Mouse (Mus musculus) ES-Bruce4 (cell line): ENCODE data around the gene Slc2a3. TPM values are rescaled to one million over a fixed set of nuclear protein-coding genes. Genes with fewer than 3 reads are reported as not detected.
A peak's percentile ranks its signal among the peaks of the same experiment; 100 is the strongest.

Experiments
- H3K27ac ChIP-seq: 2 replicates; pipeline ENCODE4 v1.5.1; 2012; ENCODE audit warnings: low read length, inconsistent platforms; ENCODE audit not compliant: insufficient read depth
- H3K27me3 ChIP-seq: 2 replicates; pipeline ENCODE4 v1.6.1; 2012; ENCODE audit warnings: mild to moderate bottlenecking, low read length, inconsistent platforms; ENCODE audit not compliant: control insufficient read depth, poor library complexity, insufficient read depth, severe bottlenecking
- H3K36me3 ChIP-seq: 2 replicates; pipeline ENCODE4 v1.6.1; 2012; ENCODE audit warnings: inconsistent platforms, mild to moderate bottlenecking, low read length, moderate library complexity; ENCODE audit not compliant: control insufficient read depth, poor library complexity, insufficient read depth, severe bottlenecking
- H3K4me1 ChIP-seq: one replicate; pipeline ENCODE4 v1.8.1; 2011; ENCODE audit warnings: low read length; ENCODE audit not compliant: control insufficient read depth, insufficient read depth
- H3K4me3 ChIP-seq: 2 replicates; pipeline ENCODE4 v1.5.1; 2011; ENCODE audit warnings: low read depth, mild to moderate bottlenecking, low read length
- H3K9ac ChIP-seq: 2 replicates; pipeline ENCODE4 v1.6.1; 2012; ENCODE audit warnings: low read depth, mild to moderate bottlenecking, inconsistent platforms; ENCODE audit not compliant: poor library complexity, severe bottlenecking
- H3K9me3 ChIP-seq: replicated peaks from 2 replicates; pipeline ENCODE4 v1.6.1; 2012; ENCODE audit warnings: mild to moderate bottlenecking, low read length, inconsistent platforms; ENCODE audit not compliant: control insufficient read depth, poor library complexity, insufficient read depth, severe bottlenecking
- CTCF ChIP-seq: IDR thresholded peaks from one replicate; pipeline ENCODE4 v1.8.1; 2011; ENCODE audit warnings: low read depth, low read length
- EP300 ChIP-seq: IDR thresholded peaks from 2 replicates; pipeline ENCODE4 v1.6.1; 2011; ENCODE audit warnings: low read depth, low read length; ENCODE audit not compliant: insufficient read depth
- POLR2A ChIP-seq: IDR thresholded peaks from one replicate; pipeline ENCODE4 v1.8.1; 2011; ENCODE audit warnings: low read length; ENCODE audit not compliant: insufficient read depth
- polyA plus RNA-seq: library from polyadenylated mRNA; stranded (reverse); fragments of >200 nt; gene quantifications from 2 replicates; pipeline ENCODE4 v1.2.4, GENCODE M21; 2011; ENCODE audit warnings: low read depth; ENCODE audit not compliant: missing spikeins, insufficient read depth, insufficient read length

Slc2a3 gene
- polyA plus RNA-seq, 1 experiment: 1,686 TPM

DNA sequence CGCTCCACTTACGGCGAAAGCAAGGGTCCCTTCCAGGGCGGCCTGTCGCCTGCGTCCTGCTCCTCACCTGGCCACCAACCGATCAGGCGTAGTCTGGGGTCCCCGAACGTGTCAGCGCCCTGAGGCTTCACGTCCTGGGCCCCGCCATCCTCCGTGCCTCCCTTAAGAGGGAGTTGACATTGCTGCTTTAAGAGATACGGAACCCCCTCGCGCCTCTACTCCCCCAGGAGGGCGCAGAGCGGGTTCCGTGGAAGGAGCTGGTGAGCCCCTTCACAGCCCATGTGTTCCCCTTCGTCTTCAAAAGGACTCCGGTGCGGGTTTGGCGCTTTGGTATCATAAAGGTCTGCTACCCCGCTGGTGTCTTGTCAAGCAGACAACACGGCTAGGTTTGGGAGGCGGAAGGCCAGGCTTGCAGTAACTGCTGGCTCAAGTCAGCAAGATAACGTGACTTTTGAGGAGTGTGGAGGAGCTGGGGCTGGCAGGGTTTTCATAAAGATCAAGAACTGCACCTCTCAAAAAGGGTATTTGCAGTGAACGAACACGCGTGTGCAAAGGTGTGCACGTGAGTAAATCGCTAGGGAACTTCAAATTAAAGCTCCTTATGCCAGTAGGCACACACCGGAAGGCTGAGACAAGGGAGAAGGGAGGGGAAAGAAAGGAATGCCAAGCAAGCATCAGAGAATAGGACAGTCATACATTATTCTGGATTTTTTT lies 518 bp upstream of the Slc2a3 start:
- TF ChIP-seq POLR2A (no peak), EP300 (no peak), CTCF (no peak)
- Histone ChIP-seq H3K4me1 (no peaks in the 10 kb centered on the region), H3K27me3 (no peaks in the 10 kb centered on the region), H3K4me3 (peak overlapping the region; percentile 67), H3K27ac (no peak overlapping the region), H3K9me3 (no peaks in the 10 kb centered on the region), H3K36me3 (0 out of 2 replicates have a peak, but pooled peaks cover under 1% of the 10 kb centered on the region), H3K9ac (peak overlapping the region; percentile 77)

DNA sequence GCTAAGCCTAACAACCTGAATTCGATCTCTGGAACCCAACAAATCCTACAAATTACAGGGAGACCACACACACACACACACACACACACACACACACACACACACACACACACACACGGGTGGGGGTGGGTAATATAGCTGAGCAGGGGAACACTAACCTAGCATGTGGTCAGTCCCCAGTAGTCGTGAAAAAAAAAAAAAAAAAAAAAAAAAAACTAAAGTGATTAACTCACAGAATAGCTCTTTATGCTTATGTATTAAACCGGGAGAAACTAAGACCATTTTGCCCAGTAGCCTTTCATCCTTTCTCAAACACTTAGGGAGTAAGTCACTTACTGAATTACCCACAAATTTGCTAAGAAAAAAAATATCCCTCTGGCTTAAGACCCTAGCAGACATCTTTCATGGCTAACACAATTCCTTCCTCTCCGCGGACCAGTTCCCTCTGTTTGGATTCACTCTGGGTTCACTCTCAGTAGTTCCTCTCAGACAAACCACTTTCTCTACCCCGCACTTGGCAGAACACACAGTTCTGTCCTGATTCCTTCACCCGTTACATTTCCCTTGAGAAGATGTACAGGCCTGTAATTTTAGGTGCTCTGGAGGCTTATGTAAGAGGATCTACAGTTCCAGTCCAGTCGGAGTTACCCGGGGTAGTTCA lies 670 bp downstream of the Slc2a3 start:
- TF ChIP-seq EP300: no peak
- TF ChIP-seq POLR2A: no peak
- peak overlapping the region; percentile 67 for H3K4me3 ChIP-seq
- H3K27ac ChIP-seq: peak overlapping the region; percentile 73

DNA sequence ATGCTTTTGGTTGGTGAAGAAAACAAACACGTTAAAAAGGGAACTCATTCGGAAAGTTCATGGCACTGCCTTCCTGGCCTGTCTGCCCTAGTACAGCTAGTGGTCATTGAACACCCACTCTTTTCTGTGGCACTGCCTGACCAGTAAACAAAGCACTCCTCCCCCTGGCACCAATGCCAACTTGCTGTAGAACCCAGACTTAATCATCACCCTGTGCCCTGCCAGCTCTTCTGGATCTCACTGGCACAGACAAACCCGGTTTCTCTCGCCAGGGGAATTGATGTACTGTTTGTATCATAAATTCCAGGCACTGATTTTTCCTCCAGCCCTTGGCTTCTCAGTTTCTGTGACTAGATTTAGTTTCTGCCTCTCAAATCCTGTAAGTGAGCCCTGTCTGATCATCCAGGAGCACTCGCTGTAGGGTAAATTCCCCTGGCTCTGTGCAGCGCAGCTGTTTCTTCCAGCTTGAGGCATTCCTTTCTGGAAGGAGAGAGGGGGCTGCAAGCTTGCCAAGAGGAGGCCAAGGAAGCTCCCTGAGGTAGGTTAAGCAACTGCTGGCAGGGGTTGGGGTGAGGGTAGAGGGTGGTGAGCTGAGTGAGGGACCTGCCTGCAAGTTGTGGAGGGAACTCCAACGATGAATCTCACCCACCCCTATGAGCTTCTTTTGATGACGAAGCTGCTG lies 6.0 kb downstream of the Slc2a3 start:
- Histone ChIP-seq H3K27ac (no peak overlapping the region), H3K27me3 (no peaks in the 10 kb centered on the region), H3K4me1 (no peaks in the 10 kb centered on the region), H3K9ac (no peak overlapping the region), H3K9me3 (no peaks in the 10 kb centered on the region), H3K4me3 (no peak overlapping the region), H3K36me3 (peaks cover 4% of the 10 kb centered on the region; the same call in 1 of the 2 replicates)
- TF ChIP-seq CTCF (no peak), EP300 (no peak), POLR2A (no peak)

More for the DNA sequence above, 670 bp downstream of the Slc2a3 start:
- no peaks in the 10 kb centered on the region for H3K9me3 ChIP-seq
- H3K4me1 ChIP-seq: no peaks in the 10 kb centered on the region
- 0 out of 2 replicates have a peak, but pooled peaks cover 4% of the 10 kb centered on the region for H3K36me3 ChIP-seq
- H3K27me3 ChIP-seq: no peaks in the 10 kb centered on the region
- H3K9ac ChIP-seq: peak overlapping the region; percentile 77

DNA sequence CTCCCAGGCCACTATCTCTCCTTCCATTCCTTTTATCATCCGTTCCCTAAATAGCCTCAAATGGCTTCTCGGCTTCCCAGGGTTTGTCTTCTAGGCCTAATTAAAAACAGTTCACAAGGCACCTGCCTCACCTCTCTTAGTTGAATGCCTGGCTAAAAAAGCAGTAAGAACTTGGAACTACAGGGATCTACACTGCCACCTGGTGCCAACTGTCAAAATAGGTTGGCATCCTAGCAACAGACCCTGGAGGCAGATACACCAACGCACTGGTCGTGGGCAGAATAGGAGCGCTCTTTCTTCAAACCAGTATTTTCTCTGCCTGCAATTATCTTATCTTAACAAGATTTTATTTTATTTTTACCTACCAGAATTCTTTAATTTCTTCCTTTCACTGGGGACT lies 15.2 kb downstream of the Slc2a3 start:
- no peak overlapping the region for H3K4me3 ChIP-seq
- no peaks in the 10 kb centered on the region for H3K36me3 ChIP-seq
- no peaks in the 10 kb centered on the region for H3K27me3 ChIP-seq
- no peak overlapping the region for H3K9ac ChIP-seq
- peaks cover 3% of the 10 kb centered on the region for H3K4me1 ChIP-seq
- no peak for TF ChIP-seq EP300
- peak; percentile 40 for TF ChIP-seq CTCF
- H3K27ac ChIP-seq: no peak overlapping the region; the same call in 1 of the 2 replicates
- no peaks in the 10 kb centered on the region for H3K9me3 ChIP-seq

DNA sequence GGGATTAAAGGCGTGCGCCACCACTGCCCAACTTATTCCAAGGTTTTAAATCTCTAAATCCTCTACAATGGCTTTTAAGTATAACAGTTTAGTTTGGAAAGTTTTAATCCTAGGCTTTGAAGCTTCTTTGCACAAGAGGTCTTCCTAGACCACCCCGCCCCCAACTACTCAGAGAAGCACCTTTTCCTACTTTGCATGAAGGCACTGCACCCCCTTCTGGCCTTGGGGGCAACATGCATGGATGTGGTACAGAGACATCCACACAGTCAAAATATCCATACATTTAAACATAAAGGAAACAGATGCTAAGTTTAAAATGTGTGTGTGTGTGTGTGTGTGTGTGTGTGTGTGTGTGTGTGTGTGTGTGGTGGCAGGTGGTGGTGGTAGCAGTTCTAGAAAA lies 16.6 kb downstream of the Slc2a3 start:
- Histone ChIP-seq H3K27ac (no peak overlapping the region), H3K9me3 (no peaks in the 10 kb centered on the region), H3K9ac (no peak overlapping the region), H3K36me3 (no peaks in the 10 kb centered on the region), H3K27me3 (no peaks in the 10 kb centered on the region), H3K4me1 (peaks cover 3% of the 10 kb centered on the region), H3K4me3 (no peak overlapping the region)
- TF ChIP-seq POLR2A (no peak), CTCF (peak; percentile 83)

DNA sequence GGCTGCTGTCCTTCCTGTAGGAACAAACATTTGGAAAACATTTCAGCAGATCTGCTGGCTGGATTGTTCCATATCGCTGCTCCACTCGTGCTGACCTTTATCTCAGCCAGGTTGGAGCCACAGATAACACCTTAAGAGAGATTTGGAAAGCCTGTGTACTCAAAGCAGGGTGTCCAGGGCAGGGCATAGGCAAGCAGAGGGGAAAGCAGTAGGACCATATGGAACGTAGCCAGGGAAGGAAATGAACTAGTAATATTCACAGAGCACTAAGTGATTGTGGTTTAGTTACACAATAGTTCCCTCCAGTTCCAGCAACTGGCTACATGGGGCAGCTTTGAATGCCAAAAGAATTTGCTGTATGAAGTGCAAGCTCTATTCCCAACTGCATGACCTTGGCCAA lies 19.3 kb downstream of the Slc2a3 start:
- Histone ChIP-seq H3K27me3 (no peaks in the 10 kb centered on the region), H3K9me3 (no peaks in the 10 kb centered on the region), H3K9ac (no peak overlapping the region), H3K27ac (no peak overlapping the region), H3K4me1 (peaks cover 5% of the 10 kb centered on the region), H3K4me3 (no peak overlapping the region), H3K36me3 (no peaks in the 10 kb centered on the region)
- TF ChIP-seq EP300 (no peak), POLR2A (no peak), CTCF (no peak)
